Mouse (Mus musculus) left cerebral cortex, adult 9 months (tissue): ENCODE data around the gene Prom2.

Experiments used
- DNase-seq, 2 experiments: peaks; one replicate each; pipeline ENCODE4 v3.0.0; 2022; ENCODE audit warnings: low spot score in 2 of 2

Prom2 gene

GRCm38 (mm10) chr2:127541185-127541584 is at the start of gene Prom2:
Prom2 (minus strand) TSS chr2:127541467.
- no peak for DNase-seq

GRCm38 (mm10) chr2:127590840-127591239 is 49.6 kb upstream of the Prom2 start:
- DNase-seq, result no peak

- DNase-seq, result no peak
Measured at GRCm38 (mm10) chr2:127590204-127590603, 48.9 kb upstream of the Prom2 start.

- DNase-seq, result no peak
Measured at GRCm38 (mm10) chr2:127588897-127589296, 47.6 kb upstream of the Prom2 start.

- DNase-seq, result no peak
Measured at GRCm38 (mm10) chr2:127587514-127587844, 46.2 kb upstream of the Prom2 start.

GRCm38 (mm10) chr2:127586694-127587513 is 45.6 kb upstream of the Prom2 start, which contains the start of the genes Zfp661 and Mrps5:
Zfp661 (minus strand) TSS chr2:127587094.
Mrps5 (plus strand) TSS chr2:127587222.
- DNase-seq, result peak; percentile 43 to 77

GRCm38 (mm10) chr2:127584436-127584858 is 43.2 kb upstream of the Prom2 start:
- peak; percentile 92 to 95 for DNase-seq

- no peak for DNase-seq
Measured at GRCm38 (mm10) chr2:127573322-127573721, 32.1 kb upstream of the Prom2 start.

GRCm38 (mm10) chr2:127559070-127559966 is 18.1 kb upstream of the Prom2 start:
- DNase-seq, result peak; percentile 84 to 97

- DNase-seq, result peak in 1 of 2 experiments; percentile 66
Measured at GRCm38 (mm10) chr2:127551078-127551477, 9.8 kb upstream of the Prom2 start.

- no peak for DNase-seq
Measured at GRCm38 (mm10) chr2:127550446-127550845, 9.2 kb upstream of the Prom2 start.

GRCm38 (mm10) chr2:127549711-127550110 is 8.4 kb upstream of the Prom2 start:
- no peak for DNase-seq

GRCm38 (mm10) chr2:127548342-127549074 is 7.2 kb upstream of the Prom2 start:
- no peak for DNase-seq

- DNase-seq, result no peak
Measured at GRCm38 (mm10) chr2:127541697-127542096, 430 bp upstream of the Prom2 start.

- DNase-seq, result no peak
Measured at GRCm38 (mm10) chr2:127539494-127539893, 1.8 kb downstream of the Prom2 start.

- DNase-seq, result peak; percentile 55 to 80
Measured at GRCm38 (mm10) chr2:127537548-127537947, 3.7 kb downstream of the Prom2 start.

- peak; percentile 46 to 85 for DNase-seq
Measured at GRCm38 (mm10) chr2:127535363-127535762, 5.9 kb downstream of the Prom2 start.

- no peak for DNase-seq
Measured at GRCm38 (mm10) chr2:127532379-127532778, 8.9 kb downstream of the Prom2 start.

GRCm38 (mm10) chr2:127531592-127531991 is 9.7 kb downstream of the Prom2 start:
- no peak for DNase-seq

- DNase-seq, result no peak
Measured at GRCm38 (mm10) chr2:127530418-127530817, 10.8 kb downstream of the Prom2 start.

- DNase-seq, result no peak
Measured at GRCm38 (mm10) chr2:127525004-127525775, 16.1 kb downstream of the Prom2 start.
